Mouse (Mus musculus) thymus, postnatal 14 days (tissue): ENCODE data around the gene Bmp5.
"Not testable (repeated sequence)": the region's sequence is repeated elsewhere in the genome, so short reads cannot be mapped to it uniquely, and the experiment has no call there.

Experiments
- DNase-seq: peaks from one replicate; pipeline ENCODE4 v3.0.0; 2021

Gene Bmp5

GRCm38 (mm10) chr9:75775129-75775845, at the start of gene Bmp5:
Gene Bmp5, plus strand, starts transcription at chr9:75775364.
- no peak for DNase-seq

GRCm38 (mm10) chr9:75760075-75760474, 15.1 kb upstream of the Bmp5 start:
- peak; percentile 5 for DNase-seq

- no peak for DNase-seq
Measured at GRCm38 (mm10) chr9:75761567-75761966, 13.6 kb upstream of the Bmp5 start.

DNA sequence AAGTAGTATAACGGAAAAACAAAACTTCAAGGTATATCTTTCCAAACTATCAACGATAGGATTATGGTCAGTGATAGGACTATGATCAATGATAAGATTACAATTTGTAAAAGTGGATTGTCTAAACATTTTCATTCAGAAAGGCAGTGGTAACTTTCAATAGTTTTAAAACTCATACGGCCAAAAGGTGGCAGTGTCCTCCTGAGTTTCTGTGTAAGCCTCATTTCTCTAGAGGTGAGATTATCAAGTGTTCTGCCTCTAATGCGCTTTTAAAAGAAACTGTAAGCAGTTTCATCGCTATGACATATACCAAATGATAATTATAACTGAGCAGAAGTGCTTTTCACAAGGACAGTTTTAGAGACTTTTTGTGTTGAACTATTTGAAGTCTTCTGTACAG, 12.7 kb upstream of the Bmp5 start:
- no peak for DNase-seq

DNA sequence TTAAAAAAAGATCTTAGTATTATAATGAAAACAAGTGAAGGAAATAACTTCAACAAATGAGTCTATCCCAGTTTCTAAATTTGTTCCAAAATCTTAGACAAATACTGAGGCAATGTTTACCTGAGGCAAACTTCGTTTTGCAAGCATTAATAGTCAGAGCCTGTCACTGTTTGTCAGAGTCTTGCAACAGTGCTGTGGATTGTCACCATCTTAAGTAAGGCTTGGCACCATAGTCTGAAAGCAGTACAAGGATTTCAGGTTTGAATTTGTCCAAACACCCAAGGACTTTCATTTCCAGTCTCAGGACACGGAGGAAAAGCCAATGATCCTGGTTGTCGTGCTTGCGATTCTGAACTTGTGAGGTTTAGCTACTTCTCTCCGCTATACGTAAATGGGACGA, 10.4 kb upstream of the Bmp5 start:
- no peak for DNase-seq

DNA sequence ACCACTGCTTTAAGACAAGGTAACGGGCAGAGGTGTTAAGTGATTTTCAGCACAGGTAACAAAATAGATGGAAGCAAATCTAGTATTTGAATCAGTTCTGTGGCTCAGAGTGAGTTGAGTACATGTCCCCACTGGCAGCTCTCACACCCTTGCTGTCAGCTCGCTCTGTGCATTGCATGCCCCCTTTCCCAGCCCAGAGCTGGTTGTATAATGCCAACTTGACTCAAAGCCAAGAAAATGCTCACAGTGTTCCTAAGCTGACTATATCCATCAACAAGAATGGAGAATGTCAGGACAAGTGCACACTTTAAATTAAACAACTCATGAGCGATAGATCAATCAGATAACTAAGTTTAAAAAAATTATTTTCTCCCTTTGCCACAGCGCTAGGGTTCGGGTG, 8.6 kb upstream of the Bmp5 start:
- DNase-seq, result no peak

- no peak for DNase-seq
Measured at GRCm38 (mm10) chr9:75769042-75769441, 6.1 kb upstream of the Bmp5 start.

DNA sequence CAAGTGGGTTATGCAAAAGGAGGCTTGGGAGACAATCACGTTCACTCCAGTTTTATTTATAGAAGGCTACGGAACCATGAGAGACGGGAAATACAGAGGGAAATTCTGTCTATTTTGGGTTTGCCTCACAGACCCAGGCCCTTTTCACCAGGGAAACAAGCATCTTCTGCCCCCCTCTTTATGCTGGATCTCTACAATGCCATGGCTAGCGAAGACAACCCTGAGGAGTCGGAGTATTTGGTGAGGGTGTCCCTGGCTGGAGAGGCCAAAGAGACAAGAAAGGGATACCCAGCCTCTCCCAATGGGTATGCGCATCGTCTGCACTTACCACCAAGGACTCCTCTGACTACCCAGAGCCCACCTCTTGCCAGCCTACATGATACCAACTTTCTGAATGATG, 989 bp downstream of the Bmp5 start:
- no peak for DNase-seq

DNA sequence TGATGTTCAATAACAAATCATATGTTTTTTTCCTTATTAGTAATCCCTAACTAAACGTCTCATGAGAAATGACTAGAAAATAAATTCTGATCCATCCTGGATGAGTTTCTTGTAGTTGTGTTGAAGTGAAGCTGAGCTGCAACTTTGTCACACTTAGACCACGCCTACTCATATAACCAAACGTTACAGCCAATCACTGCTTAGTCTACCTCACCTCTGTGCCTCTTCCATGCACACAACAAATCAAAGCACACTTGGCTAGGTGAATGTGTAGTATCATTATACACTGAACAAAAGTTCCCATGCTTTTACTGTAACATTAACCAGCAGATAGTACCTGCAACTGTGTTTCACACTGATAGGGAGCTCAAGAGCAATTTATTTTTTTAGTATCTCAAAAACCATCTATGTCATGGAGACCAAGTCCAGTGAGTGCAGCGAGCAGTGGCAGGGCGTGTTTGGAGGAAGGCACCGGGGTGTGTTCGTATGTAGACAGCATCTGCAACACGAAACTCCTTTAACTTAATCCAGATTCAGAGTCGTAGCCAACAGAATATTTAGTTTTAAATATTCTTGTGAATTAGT, 3.7 kb downstream of the Bmp5 start:
- DNase-seq, result no peak

DNA sequence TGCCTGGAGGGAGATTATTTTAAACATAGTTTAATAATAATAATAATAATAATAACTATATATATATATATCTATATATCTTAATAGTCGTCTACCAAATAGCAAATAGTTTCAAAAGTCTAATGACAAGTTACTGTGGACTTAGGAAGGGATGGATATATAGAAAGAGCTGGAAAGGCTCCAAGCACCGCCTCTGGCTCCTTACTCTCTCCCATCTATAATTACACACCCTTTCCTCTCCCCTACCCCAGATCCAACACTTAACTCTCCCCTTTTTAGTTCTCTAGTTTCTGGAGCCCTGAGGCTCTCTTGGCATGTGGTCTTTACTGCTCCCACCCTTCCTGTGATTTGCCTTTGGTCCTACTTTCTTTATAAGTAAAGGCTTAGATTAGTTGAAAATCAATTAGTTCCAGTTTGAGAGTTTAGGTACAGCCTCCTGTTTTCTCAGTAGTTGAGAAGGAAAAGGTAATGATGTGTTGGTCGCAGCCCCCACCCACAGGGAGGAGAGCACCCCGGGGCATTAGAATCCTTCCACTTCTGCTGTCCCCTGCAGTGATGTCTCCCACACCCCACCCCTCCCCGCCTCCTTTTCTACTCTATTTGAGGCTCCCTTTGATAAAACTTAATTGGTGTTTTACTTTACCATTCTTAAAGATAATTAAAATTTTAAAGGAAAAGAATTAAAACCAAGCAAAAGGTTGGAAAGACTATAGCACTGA, 5.6 kb downstream of the Bmp5 start:
- no peak for DNase-seq

DNA sequence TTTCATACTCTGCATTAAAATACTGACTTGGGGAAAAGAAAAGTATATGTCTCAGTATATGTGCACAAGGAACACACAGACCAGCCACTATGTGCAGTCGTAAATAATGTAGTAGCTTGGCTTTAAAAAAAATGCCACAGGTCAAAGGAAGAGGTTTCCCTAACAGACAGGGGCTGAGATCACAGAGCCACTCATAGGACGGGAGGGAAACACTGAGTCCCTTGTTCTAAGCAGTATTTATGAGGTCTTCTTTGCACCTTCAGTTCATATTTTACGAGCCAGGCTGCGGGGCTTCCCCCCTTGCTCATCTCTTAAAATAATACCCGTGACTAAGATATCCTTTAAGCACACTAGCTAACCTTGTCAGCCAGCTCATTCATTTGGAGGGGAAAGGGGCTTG, 6.4 kb downstream of the Bmp5 start:
- no peak for DNase-seq

DNA sequence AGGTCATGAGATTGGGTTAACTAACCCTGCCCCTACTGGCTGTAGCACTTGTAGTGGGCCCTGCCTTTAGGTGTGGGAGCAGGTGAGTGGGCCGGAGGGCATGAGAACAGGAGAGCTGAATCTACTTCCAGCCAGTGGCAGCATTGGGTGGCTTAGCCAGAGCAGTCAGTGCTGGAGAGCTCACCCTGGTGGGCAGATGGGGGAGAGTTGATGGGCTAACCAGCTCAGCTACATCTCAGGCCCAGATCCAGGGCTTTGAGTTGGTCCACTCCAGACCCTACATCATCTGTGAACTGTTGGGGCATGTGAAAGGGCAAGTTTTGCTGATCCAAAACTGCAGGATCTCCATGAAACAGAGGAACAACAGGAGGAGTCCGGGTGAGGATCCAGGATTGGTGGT, 8.4 kb downstream of the Bmp5 start:
- no peak for DNase-seq

GRCm38 (mm10) chr9:75785959-75786358, 10.8 kb downstream of the Bmp5 start:
- DNase-seq, result no peak

DNA sequence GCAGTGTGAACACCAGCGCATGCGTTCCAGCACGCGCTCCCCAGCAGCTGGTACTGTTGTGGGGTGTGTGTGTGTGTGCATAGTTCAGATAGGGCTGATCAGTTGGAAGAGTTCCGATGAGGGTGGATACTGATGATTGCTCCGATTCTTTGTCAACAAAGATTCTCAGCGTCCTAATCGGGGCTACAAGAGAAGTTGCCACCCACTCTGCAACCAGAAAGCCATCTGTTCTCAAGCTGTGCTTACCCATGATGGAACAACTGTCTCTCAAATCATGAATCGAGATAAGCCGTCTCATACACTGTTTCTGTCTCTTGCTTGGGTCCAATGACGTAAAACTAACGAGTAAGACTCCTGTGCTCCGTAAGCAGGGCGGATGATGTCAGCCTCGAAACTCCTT, 12.0 kb downstream of the Bmp5 start:
- DNase-seq, result no peak

DNA sequence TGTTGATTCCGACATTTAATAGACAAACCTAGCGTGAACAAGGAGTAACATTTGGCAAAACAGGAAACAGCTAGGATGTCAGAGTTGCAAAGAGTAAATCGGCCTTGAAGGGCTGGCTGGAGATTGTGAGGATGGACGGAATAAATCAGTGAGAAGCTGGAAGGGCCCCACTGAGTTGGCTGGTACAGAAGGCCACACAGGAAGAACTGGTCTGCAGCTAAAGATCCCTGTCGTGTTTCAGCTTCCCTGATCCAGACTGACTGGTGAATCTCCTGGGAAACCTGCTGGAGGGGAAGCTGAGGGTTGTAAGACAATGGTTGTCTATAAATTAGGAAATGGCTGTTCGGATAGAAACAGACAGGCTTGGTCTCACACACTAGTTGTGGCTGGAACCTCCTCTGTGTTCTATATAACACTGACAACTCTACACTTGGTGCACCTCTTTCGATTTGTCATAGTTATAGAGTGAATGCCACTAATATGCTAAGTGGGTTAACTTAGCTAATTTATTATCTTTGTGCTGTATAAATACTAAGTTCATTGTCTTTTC, 14.8 kb downstream of the Bmp5 start:
- DNase-seq, result no peak

DNA sequence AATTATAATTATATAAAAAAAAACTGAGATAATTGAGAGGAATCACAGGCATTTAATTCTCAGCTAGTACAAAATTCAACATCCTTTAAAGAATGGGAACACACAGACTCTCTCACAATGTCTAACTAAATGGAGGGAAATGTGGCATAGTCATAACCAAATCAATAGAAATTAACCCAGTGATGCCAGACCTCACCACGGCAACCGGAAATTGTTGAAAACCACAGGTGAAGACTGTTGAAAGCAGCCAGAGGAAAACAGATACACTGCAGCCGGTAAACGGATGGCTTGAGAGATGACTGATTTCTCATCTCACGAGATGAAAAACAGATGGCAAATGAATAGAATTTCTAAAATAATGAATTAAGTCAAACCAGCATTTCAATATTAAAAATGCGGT, 29.8 kb downstream of the Bmp5 start:
- no peak for DNase-seq

GRCm38 (mm10) chr9:75808179-75808578, 33.0 kb downstream of the Bmp5 start:
- DNase-seq, result not testable (repeated sequence)

GRCm38 (mm10) chr9:75808659-75809058, 33.5 kb downstream of the Bmp5 start:
- no peak for DNase-seq

- DNase-seq, result no peak
Measured at GRCm38 (mm10) chr9:75815161-75815560, 40.0 kb downstream of the Bmp5 start.

- no peak for DNase-seq
Measured at GRCm38 (mm10) chr9:75818400-75818799, 43.2 kb downstream of the Bmp5 start.

GRCm38 (mm10) chr9:75832468-75832867, 57.3 kb downstream of the Bmp5 start:
- DNase-seq, result no peak

- DNase-seq, result no peak
Measured at GRCm38 (mm10) chr9:75833189-75833732, 58.1 kb downstream of the Bmp5 start.

DNA sequence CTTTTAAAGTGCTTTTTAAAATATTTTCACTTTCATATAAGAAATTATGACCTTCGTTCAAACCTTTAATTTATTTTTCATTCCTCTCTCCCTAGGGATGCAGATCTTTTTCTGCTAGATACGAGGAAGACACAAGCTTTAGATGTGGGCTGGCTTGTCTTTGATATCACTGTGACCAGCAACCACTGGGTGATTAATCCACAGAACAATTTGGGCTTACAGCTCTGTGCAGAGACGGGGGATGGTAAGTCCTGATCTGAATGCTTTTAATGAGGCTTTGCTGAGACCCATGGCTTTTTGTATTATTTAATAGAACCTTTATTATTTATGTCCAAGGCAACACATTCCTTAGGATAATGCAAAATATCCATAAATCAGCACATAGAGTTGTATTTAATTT, 64.3 kb downstream of the Bmp5 start:
- DNase-seq, result no peak

- DNase-seq, result no peak
Measured at GRCm38 (mm10) chr9:75840841-75841240, 65.7 kb downstream of the Bmp5 start.
